Mouse (Mus musculus) MEL (cell line): ENCODE measurements at regions not wholly inside any gene's neighbourhood (a gene's known extent, or its start where the extent isn't known, plus 50 kb on each side); places are given as distances from the start of the nearest gene placed in this dataset.

Experiments
- DNase-seq: peaks from one replicate; pipeline ENCODE4 v3.0.0; 2011; ENCODE audit warnings: low read depth, low spot score
- H3K27ac ChIP-seq: 2 replicates; pipeline ENCODE4 v1.5.1; 2012; ENCODE audit warnings: low read depth, mild to moderate bottlenecking, control low read depth, low read length, moderate library complexity; ENCODE audit not compliant: control insufficient read depth
- H3K27me3 ChIP-seq, 2 experiments: fragments of 150-350 bp in 1 of 2; sonication (generic) in 1 of 2; 2 replicates each; pipeline ENCODE4 v1.6.1; 2012; ENCODE audit warnings: low read length in 2 of 2, mild to moderate bottlenecking in 2 of 2, improper control_type of control experiment in 1 of 2, moderate library complexity in 1 of 2; ENCODE audit not compliant: insufficient read depth in 2 of 2, control insufficient read depth in 1 of 2
- H3K36me3 ChIP-seq, 2 experiments: 2 replicates each; pipeline ENCODE4 v1.6.1; 2012 to 2014; ENCODE audit warnings: low read length in 2 of 2, improper control_type of control experiment in 1 of 2, inconsistent platforms in 1 of 2, mild to moderate bottlenecking in 1 of 2; ENCODE audit not compliant: insufficient read depth in 2 of 2, control insufficient read depth in 1 of 2
- H3K4me1 ChIP-seq, 2 experiments: fragments of 150-350 bp in 1 of 2; sonication (generic) in 1 of 2; 2 replicates each; pipeline ENCODE4 v1.6.1; 2012; ENCODE audit warnings: low read length in 2 of 2, improper control_type of control experiment in 1 of 2, mild to moderate bottlenecking in 1 of 2; ENCODE audit not compliant: insufficient read depth in 2 of 2, control insufficient read depth in 1 of 2
- H3K4me3 ChIP-seq, 2 experiments: fragments of 150-350 bp in 1 of 2; sonication (generic) in 1 of 2; 2 replicates each; pipeline ENCODE4 v1.5.1; 2012; ENCODE audit warnings: low read depth in 2 of 2, low read length in 2 of 2, mild to moderate bottlenecking in 2 of 2, moderate library complexity in 2 of 2, control low read depth in 1 of 2, improper control_type of control experiment in 1 of 2; ENCODE audit not compliant: control insufficient read depth in 1 of 2, insufficient read depth in 1 of 2
- H3K79me2 ChIP-seq: 2 replicates; pipeline ENCODE4 v1.6.1; 2012; ENCODE audit warnings: mild to moderate bottlenecking, low read length, moderate library complexity; ENCODE audit not compliant: control insufficient read depth, poor library complexity, insufficient read depth
- H3K9ac ChIP-seq: 2 replicates; pipeline ENCODE4 v1.6.1; 2012; ENCODE audit warnings: low read depth, mild to moderate bottlenecking, control low read depth, low read length, moderate library complexity; ENCODE audit not compliant: control insufficient read depth, poor library complexity, severe bottlenecking
- H3K9me3 ChIP-seq: fragments of 150-350 bp; sonication (generic); replicated peaks from 2 replicates; pipeline ENCODE4 v1.6.1; 2012; ENCODE audit warnings: mild to moderate bottlenecking, low read length, improper control_type of control experiment, moderate library complexity; ENCODE audit not compliant: insufficient read depth
- BHLHE40 ChIP-seq: IDR thresholded peaks from 2 replicates; pipeline ENCODE4 v1.6.1; 2012; ENCODE audit warnings: low read depth, mild to moderate bottlenecking, inconsistent platforms, low read length, improper control_type of control experiment, borderline replicate concordance
- CHD1 ChIP-seq: IDR thresholded peaks from 2 replicates; pipeline ENCODE4 v1.6.1; 2012; ENCODE audit warnings: low read depth, mild to moderate bottlenecking, inconsistent platforms, low read length, improper control_type of control experiment
- CHD2 ChIP-seq: IDR thresholded peaks from 2 replicates; pipeline ENCODE4 v1.6.1; 2011; ENCODE audit warnings: low read length, improper control_type of control experiment
- CTCF ChIP-seq, 3 experiments: IDR thresholded peaks in 2 of 3; conservative IDR thresholded peaks in 1 of 3; 2 replicates each; pipeline ENCODE4 v1.5.1; 2011 to 2012; ENCODE audit warnings: low read length in 3 of 3, low read depth in 2 of 3, mild to moderate bottlenecking in 2 of 3, improper control_type of control experiment in 1 of 3, inconsistent platforms in 1 of 3, mixed read lengths in 1 of 3, moderate library complexity in 1 of 3; ENCODE audit not compliant: control insufficient read depth in 1 of 3, insufficient read depth in 1 of 3, poor library complexity in 1 of 3, severe bottlenecking in 1 of 3
- E2F4 ChIP-seq: IDR thresholded peaks from 2 replicates; pipeline ENCODE4 v1.6.1; 2011; ENCODE audit warnings: low read depth, low read length, improper control_type of control experiment, borderline replicate concordance
- EP300 ChIP-seq, 2 experiments: IDR thresholded peaks; 2 replicates each; pipeline ENCODE4 v1.6.1; 2011; ENCODE audit warnings: improper control_type of control experiment in 2 of 2, low read length in 2 of 2, low read depth in 1 of 2, mild to moderate bottlenecking in 1 of 2
- GABPA ChIP-seq: IDR thresholded peaks from 2 replicates; pipeline ENCODE4 v1.6.1; 2012; ENCODE audit warnings: low read depth, mild to moderate bottlenecking, inconsistent platforms, low read length, improper control_type of control experiment, moderate library complexity
- GATA1 ChIP-seq: IDR thresholded peaks from 2 replicates; pipeline ENCODE4 v1.6.1; 2011; ENCODE audit warnings: low read depth, low read length, improper control_type of control experiment
- HCFC1 ChIP-seq: IDR thresholded peaks from 2 replicates; pipeline ENCODE4 v1.6.1; 2012; ENCODE audit warnings: low read depth, mild to moderate bottlenecking, inconsistent platforms, low read length, improper control_type of control experiment, moderate library complexity
- KAT2A ChIP-seq: conservative IDR thresholded peaks from 2 replicates; pipeline ENCODE4 v1.6.1; 2012; ENCODE audit warnings: low read depth, low read length, improper control_type of control experiment, inconsistent platforms
- MAFK ChIP-seq: IDR thresholded peaks from 2 replicates; pipeline ENCODE4 v1.6.1; 2011; ENCODE audit warnings: low read depth, mild to moderate bottlenecking, low read length, improper control_type of control experiment, borderline replicate concordance
- MAZ ChIP-seq: IDR thresholded peaks from 2 replicates; pipeline ENCODE4 v1.6.1; 2012; ENCODE audit warnings: low read depth, mild to moderate bottlenecking, inconsistent platforms, low read length, improper control_type of control experiment
- MXI1 ChIP-seq: IDR thresholded peaks from 2 replicates; pipeline ENCODE4 v1.6.1; 2011; ENCODE audit warnings: mild to moderate bottlenecking, low read depth, low read length, improper control_type of control experiment
- MYB ChIP-seq: IDR thresholded peaks from 2 replicates; pipeline ENCODE4 v1.6.1; 2011; ENCODE audit warnings: mild to moderate bottlenecking, low read depth, low read length, improper control_type of control experiment
- MYC ChIP-seq: IDR thresholded peaks from 2 replicates; pipeline ENCODE4 v1.6.1; 2011; ENCODE audit warnings: low read depth, mild to moderate bottlenecking, low read length, improper control_type of control experiment, moderate library complexity
- NELFE ChIP-seq: IDR thresholded peaks from 2 replicates; pipeline ENCODE4 v1.6.1; 2011; ENCODE audit warnings: low read depth, low read length, improper control_type of control experiment
- NRF1 ChIP-seq: IDR thresholded peaks from 2 replicates; pipeline ENCODE4 v1.6.1; 2014; ENCODE audit warnings: low read depth, mild to moderate bottlenecking, inconsistent platforms, low read length, improper control_type of control experiment, moderate library complexity; ENCODE audit not compliant: poor library complexity, insufficient read depth, severe bottlenecking
- POLR2AphosphoS2 ChIP-seq: IDR thresholded peaks from 2 replicates; pipeline ENCODE4 v1.6.1; 2011; ENCODE audit warnings: low read length, improper control_type of control experiment
- POLR2AphosphoS5 ChIP-seq: IDR thresholded peaks from 2 replicates; pipeline ENCODE4 v1.6.1; 2012; ENCODE audit warnings: low read depth, borderline replicate concordance, mild to moderate bottlenecking, inconsistent platforms, low read length, moderate library complexity, mixed read lengths
- RAD21 ChIP-seq: IDR thresholded peaks from 2 replicates; pipeline ENCODE4 v1.6.1; 2011; ENCODE audit warnings: mild to moderate bottlenecking, low read depth, low read length, improper control_type of control experiment
- RCOR1 ChIP-seq: IDR thresholded peaks from 2 replicates; pipeline ENCODE4 v1.6.1; 2012; ENCODE audit warnings: low read depth, mild to moderate bottlenecking, inconsistent platforms, low read length, improper control_type of control experiment
- SIN3A ChIP-seq: IDR thresholded peaks from 2 replicates; pipeline ENCODE4 v1.6.1; 2012; ENCODE audit warnings: low read length, improper control_type of control experiment, inconsistent platforms
- SMC3 ChIP-seq: IDR thresholded peaks from 2 replicates; pipeline ENCODE4 v1.6.1; 2011; ENCODE audit warnings: low read depth, low read length, improper control_type of control experiment
- TBP ChIP-seq: IDR thresholded peaks from 2 replicates; pipeline ENCODE4 v1.8.0; 2011; ENCODE audit warnings: low read depth, low read length, improper control_type of control experiment
- UBTF ChIP-seq: IDR thresholded peaks from 2 replicates; pipeline ENCODE4 v1.6.1; 2012; ENCODE audit warnings: low read depth, mild to moderate bottlenecking, inconsistent platforms, low read length, improper control_type of control experiment, moderate library complexity, borderline replicate concordance; ENCODE audit not compliant: insufficient read depth
- USF1 ChIP-seq: IDR thresholded peaks from 2 replicates; pipeline ENCODE4 v1.6.1; 2014; ENCODE audit warnings: low read depth, mild to moderate bottlenecking, inconsistent platforms, low read length, improper control_type of control experiment, moderate library complexity
- USF2 ChIP-seq, 2 experiments: IDR thresholded peaks; 2 replicates each; pipeline ENCODE4 v1.6.1; 2011 to 2012; ENCODE audit warnings: improper control_type of control experiment in 2 of 2, low read length in 2 of 2, borderline replicate concordance in 1 of 2, inconsistent platforms in 1 of 2, low read depth in 1 of 2, mild to moderate bottlenecking in 1 of 2; ENCODE audit not compliant: insufficient read depth in 1 of 2
- ZC3H11A ChIP-seq: IDR thresholded peaks from 2 replicates; pipeline ENCODE4 v1.6.1; 2012; ENCODE audit warnings: low read depth, mild to moderate bottlenecking, inconsistent platforms, low read length, improper control_type of control experiment
- ZKSCAN1 ChIP-seq: IDR thresholded peaks from 2 replicates; pipeline ENCODE4 v1.6.1; 2012; ENCODE audit warnings: low read depth, mild to moderate bottlenecking, inconsistent platforms, low read length, improper control_type of control experiment, moderate library complexity

DNA sequence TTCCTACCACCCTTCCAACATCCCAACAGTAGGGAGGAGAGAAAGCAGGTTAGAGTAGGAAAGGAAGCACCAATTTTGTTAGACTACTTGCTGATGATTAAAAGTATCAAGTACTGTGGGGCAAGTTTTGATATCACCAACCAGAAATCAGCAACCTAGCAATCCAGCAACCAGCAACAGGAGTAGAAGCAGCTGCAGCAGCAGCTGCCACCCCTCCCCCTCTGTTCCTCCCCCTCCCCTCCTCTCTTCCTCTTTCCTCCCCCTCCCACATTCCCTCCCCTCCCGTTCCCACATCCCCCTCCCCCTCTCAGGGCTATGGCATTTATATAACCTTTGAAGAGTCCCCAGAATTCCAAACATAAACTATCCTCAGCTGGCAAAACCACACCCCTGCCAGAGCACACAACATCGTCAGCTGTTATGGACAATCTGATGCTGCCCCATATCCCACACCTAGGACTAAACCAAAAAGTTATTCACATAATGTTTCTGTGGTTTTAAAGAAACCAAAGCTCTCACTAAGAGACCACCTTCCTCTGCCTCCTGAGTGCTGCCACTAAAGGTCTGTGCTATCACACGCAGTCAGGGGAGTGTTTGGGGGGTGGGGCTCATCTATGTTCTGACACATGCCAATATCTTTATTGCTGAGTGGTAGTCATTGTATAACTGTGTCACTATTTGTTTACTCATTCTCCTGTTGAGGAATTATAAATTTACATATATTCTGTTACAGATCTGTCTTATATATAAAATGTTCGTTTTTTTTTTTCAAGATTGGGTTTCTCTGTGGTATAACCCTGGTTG, 158.9 kb upstream of the Bcor start:
- Histone ChIP-seq H3K4me3 (no peak overlapping the region), H3K9me3 (no peaks in the 10 kb centered on the region), H3K79me2 (no peaks in the 10 kb centered on the region), H3K27me3 (no peaks in the 10 kb centered on the region), H3K27ac (no peak overlapping the region), H3K9ac (no peak overlapping the region), H3K4me1 (peaks cover 0 to 3% of the 10 kb centered on the region in 2 experiments; a peak in 1 of 4 replicates)
- no peak for DNase-seq
- TF ChIP-seq MYB (no peak), KAT2A (no peak), USF1 (no peak), RAD21 (no peak), CHD2 (no peak), CHD1 (no peak), SMC3 (no peak), GATA1 (no peak), NRF1 (no peak), CTCF (IDR thresholded peaks at IDR 0.05 in 2 of 3, conservative IDR thresholded peaks at IDR 0.05 in 1 of 3; ENCODE audit: control insufficient read depth in 1 of 3, insufficient read depth in 1 of 3, low read depth in 2 of 3, low read length in 3 of 3, poor library complexity in 1 of 3, severe bottlenecking in 1 of 3) (no peak), E2F4 (no peak), MAFK (no peak), POLR2AphosphoS5 (no peak), MAZ (no peak), USF2 (IDR thresholded peaks at IDR 0.05; ENCODE audit: borderline replicate concordance in 1 of 2, insufficient read depth in 1 of 2, low read depth in 1 of 2, low read length in 2 of 2) (no peak), MXI1 (no peak)
- TF ChIP-seq, all 39 proteins: peak for 0
- H3K36me3 ChIP-seq = no peaks in the 10 kb centered on the region

DNA sequence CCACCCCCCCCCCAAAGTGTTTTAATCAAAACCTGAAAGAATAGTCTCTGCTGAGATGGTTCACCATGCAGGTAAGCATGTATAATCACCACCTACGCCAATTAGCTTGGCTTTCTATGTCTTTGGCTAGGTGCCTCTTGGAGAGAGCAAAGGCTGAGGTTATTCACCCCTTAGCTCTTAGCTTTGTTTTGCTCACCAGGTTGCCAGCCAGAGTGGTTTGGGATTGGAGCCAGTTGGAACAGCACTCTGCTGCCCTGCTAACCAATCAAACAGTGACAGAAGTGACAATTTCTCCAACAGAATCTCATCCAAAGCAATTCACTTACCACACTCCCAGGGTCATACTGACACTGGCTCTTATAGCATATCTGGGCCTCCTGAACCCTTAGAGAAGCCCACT, 162.3 kb upstream of the Bcor start:
- Histone ChIP-seq H3K4me1 (peaks cover 0 to 3% of the 10 kb centered on the region in 2 experiments; a peak in 1 of 4 replicates), H3K9ac (no peak overlapping the region), H3K27me3 (no peaks in the 10 kb centered on the region), H3K27ac (no peak overlapping the region), H3K79me2 (no peaks in the 10 kb centered on the region), H3K36me3 (no peaks in the 10 kb centered on the region), H3K9me3 (no peaks in the 10 kb centered on the region), H3K4me3 (no peak overlapping the region)
- no peak for TF ChIP-seq MXI1
- TF ChIP-seq USF2 (IDR thresholded peaks at IDR 0.05; ENCODE audit: borderline replicate concordance in 1 of 2, insufficient read depth in 1 of 2, low read depth in 1 of 2, low read length in 2 of 2) = no peak
- no peak for TF ChIP-seq MYC
- TF ChIP-seq HCFC1 = no peak
- no peak for TF ChIP-seq RCOR1
- no peak for TF ChIP-seq ZKSCAN1
- no peak for TF ChIP-seq BHLHE40
- TF ChIP-seq GABPA = no peak
- TF ChIP-seq NELFE = no peak
- no peak for TF ChIP-seq MYB
- TF ChIP-seq POLR2AphosphoS2 = no peak
- TF ChIP-seq E2F4 = no peak
- TF ChIP-seq EP300 (IDR thresholded peaks at IDR 0.05; ENCODE audit: low read depth in 1 of 2, low read length in 2 of 2) = no peak
- no peak for TF ChIP-seq ZC3H11A
- TF ChIP-seq SIN3A = no peak
- TF ChIP-seq GATA1 = no peak
- no peak for TF ChIP-seq TBP
- no peak for TF ChIP-seq UBTF
- no peak for TF ChIP-seq RAD21
- no peak for DNase-seq
